Mouse (Mus musculus) CD8-positive naive resting alpha-beta T cell, adult 57 days (primary cell): Measurements from ENCODE around the gene Gm17078. TPM values are rescaled to one million over a fixed set of nuclear protein-coding genes. Genes with fewer than 3 reads are reported as not detected.

ENCODE experiments used
- total RNA-seq: library from RNA; stranded (reverse); gene quantifications from one replicate; pipeline ENCODE4 v1.2.4, GENCODE M21; 2023

Gm17078 gene
- total RNA-seq: not detected

GRCm38 (mm10) chr14:51611210-51611609 is at the start of gene Gm17078:
TSS of gene Gm17078 (minus strand) at chr14:51611310.

DNA sequence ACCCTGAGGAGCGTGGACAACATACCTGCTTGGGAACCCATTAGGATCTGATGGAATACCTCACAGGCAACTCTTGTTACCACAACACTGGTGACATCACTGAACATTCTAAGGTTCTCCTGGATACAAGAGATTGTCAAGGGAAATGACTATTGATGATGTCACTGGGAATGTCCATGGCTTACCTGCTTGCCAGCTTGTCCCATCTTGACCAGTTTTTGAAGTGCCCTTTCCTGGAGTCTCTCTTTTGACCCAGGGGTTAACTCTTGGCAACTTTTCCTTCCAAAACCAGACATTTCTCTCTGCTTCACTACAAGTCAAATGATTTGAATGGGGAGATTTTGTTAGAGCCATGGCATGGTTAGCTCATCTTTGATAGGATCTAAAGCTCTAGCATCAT is 24.5 kb upstream of the Gm17078 start, which contains the start of gene Gm4181:
TSS of gene Gm4181 (minus strand) at position 101 of the 400 bp plus-strand sequence.

GRCm38 (mm10) chr14:51592039-51592438 is 19.1 kb downstream of the Gm17078 start, which contains the start of gene Gm17174:
TSS of gene Gm17174 (minus strand) at chr14:51592139.

GRCm38 (mm10) chr14:51573963-51574362 is 37.1 kb downstream of the Gm17078 start, which contains the start of gene Gm17175:
TSS of gene Gm17175 (minus strand) at chr14:51574063.

Other genes starting within 250 kb of the Gm17078 start
- not detected for gene Gm7247, start 249.6 kb downstream of the Gm17078 start, total RNA-seq
- gene Vmn2r88, start 200.5 kb downstream of the Gm17078 start, total RNA-seq: not detected
- gene Vmn2r89, start 159.5 kb downstream of the Gm17078 start, total RNA-seq: not detected
- gene Gm5622, start 58.5 kb downstream of the Gm17078 start, total RNA-seq: not detected
- not detected for gene Gm17175, start 37.2 kb downstream of the Gm17078 start, total RNA-seq
- gene Gm17174, start 19.2 kb downstream of the Gm17078 start, total RNA-seq: not detected
- not detected for gene Gm4181, start 24.4 kb upstream of the Gm17078 start, total RNA-seq
- not detected for gene Gm17079, start 84.2 kb upstream of the Gm17078 start, total RNA-seq
- not detected for gene Gm5800, start 105.9 kb upstream of the Gm17078 start, total RNA-seq
- not detected for gene Ang4, start 162.3 kb upstream of the Gm17078 start, total RNA-seq
- not detected for gene AY358078, start 188.7 kb upstream of the Gm17078 start, total RNA-seq
- gene Ear6, start 242.4 kb upstream of the Gm17078 start, total RNA-seq: not detected